Comparison of ENCODE assay signal across 9 mouse cellular contexts in genomic region chr2:121358381-121358780, GRCm38 (mm10). TPM values are rescaled to one million over a fixed set of nuclear protein-coding genes. Genes with fewer than 3 reads are reported as not detected.
DNase-seq lines count a peak whose midpoint lies in the region; ATAC-seq and TF ChIP-seq lines count a peak whose summit lies in the region.
"Had no signal": no experiment of that assay in that cellular context is flagged by ENCODE, and none has a peak within 500 bp of the region (broad histone marks: within the 10 kb centered on the region; RNA-seq: fewer than 3 reads in every experiment).

No protein-coding gene starts in this region.

- TF ChIP-seq POLR2A in limb, embryonic 14.5 days (IDR thresholded peaks at IDR 0.05; ENCODE audit: borderline replicate concordance, extremely low read depth, insufficient read depth, insufficient read length), result no peak
- no peak for TF ChIP-seq POLR2A in myocyte (IDR thresholded peaks at IDR 0.05; ENCODE audit: insufficient read length, low read depth)

- peaks cover 33% of the 10 kb centered on the region for H3K4me1 ChIP-seq in kidney, embryonic 15.5 days
- peaks cover 7% of the 10 kb centered on the region for H3K4me1 ChIP-seq in limb, embryonic 14.5 days (ENCODE audit: control insufficient read depth, insufficient read depth, low read length)
- peaks cover 20% of the 10 kb centered on the region; the same call in 1 of the 2 replicates for H3K4me1 ChIP-seq in stomach, embryonic 15.5 days

- 0 out of 2 replicates have a peak overlapping the region, but pooled peaks have one; percentile 0 for H3K9ac ChIP-seq in kidney, embryonic 15.5 days
- H3K9ac ChIP-seq in limb, embryonic 14.5 days (ENCODE audit: low read depth, low read length, severe bottlenecking), result no peak overlapping the region
- H3K9ac ChIP-seq in stomach, embryonic 15.5 days, result no peak overlapping the region

- peak overlapping the region; percentile 33 for H3K4me3 ChIP-seq in kidney, embryonic 15.5 days (replicated peaks)
- peak overlapping the region; percentile 15; the same call in 1 of the 2 replicates for H3K4me3 ChIP-seq in limb, embryonic 14.5 days (replicated peaks; ENCODE audit: low read length)
- no peak overlapping the region for H3K4me3 ChIP-seq in myocyte
- H3K4me3 ChIP-seq in stomach, embryonic 15.5 days (replicated peaks), result peak overlapping the region; percentile 34

- no peak overlapping the region for H3ac ChIP-seq in myocyte (ENCODE audit: control insufficient read depth, insufficient read length)

- peak; percentile 38 for DNase-seq in WW6 (ENCODE audit: low read depth, low spot score)
- peak; percentile 91 for DNase-seq in cerebellum, adult 8-10 months
- DNase-seq in limb, embryonic 14.5 days (ENCODE audit: low spot score), result peak; percentile 30
- DNase-seq in gastrocnemius, postnatal 14 days, result no peak

- WGBS in kidney, embryonic 15.5 days, result 0% methylated on average over 16 of the region's 16 CpGs
- WGBS in limb, embryonic 14.5 days, result 2% methylated on average over 16 of the region's 16 CpGs
- 2% methylated on average over 16 of the region's 16 CpGs for WGBS in stomach, embryonic 15.5 days

- no peaks in the 10 kb centered on the region for H3K79me2 ChIP-seq in myocyte (ENCODE audit: control insufficient read depth, insufficient read depth)

- H3K9me3 ChIP-seq in kidney, embryonic 15.5 days (replicated peaks), result no peaks in the 10 kb centered on the region
- H3K9me3 ChIP-seq in limb, embryonic 14.5 days (ENCODE audit: control insufficient read depth, low read length), result no peaks in the 10 kb centered on the region
- no peaks in the 10 kb centered on the region for H3K9me3 ChIP-seq in stomach, embryonic 15.5 days

- H3K27me3 ChIP-seq in kidney, embryonic 15.5 days, result peaks cover 31% of the 10 kb centered on the region
- H3K27me3 ChIP-seq in limb, embryonic 14.5 days (ENCODE audit: control insufficient read depth, insufficient read depth, low read length), result peaks cover 6% of the 10 kb centered on the region
- H3K27me3 ChIP-seq in myocyte (ENCODE audit: control insufficient read depth, insufficient read depth, insufficient read length), result peaks cover 40% of the 10 kb centered on the region
- H3K27me3 ChIP-seq in stomach, embryonic 15.5 days (replicated peaks), result peaks cover 8% of the 10 kb centered on the region; the same call in 1 of the 2 replicates

- intact Hi-C loops in gastrocnemius, postnatal 14 days (cut with DNase I; ENCODE audit: low total_unique reads), result no loop called here

- H3K4me2 ChIP-seq in kidney, embryonic 15.5 days, result peak overlapping the region; percentile 61
- H3K4me2 ChIP-seq in limb, embryonic 14.5 days (replicated peaks; ENCODE audit: low read depth, low read length, severe bottlenecking), result peak overlapping the region; percentile 38
- no peak overlapping the region for H3K4me2 ChIP-seq in myocyte (ENCODE audit: low read depth)
- H3K4me2 ChIP-seq in stomach, embryonic 15.5 days, result peak overlapping the region; percentile 54

- peak; percentile 70 for ATAC-seq in frontal cortex, adult (ENCODE audit: low TSS enrichment)
- peak; percentile 75 for ATAC-seq in kidney, embryonic 15.5 days (replicated peaks; ENCODE audit: low FRiP score)
- no peak for ATAC-seq in limb, embryonic 14.5 days (ENCODE audit: low FRiP score, low read depth)
- peak; percentile 65; the same call in 1 of the 2 replicates for ATAC-seq in stomach, embryonic 15.5 days (ENCODE audit: insufficient read depth, low FRiP score, low read depth)

- H3K27ac ChIP-seq in kidney, embryonic 15.5 days, result peak overlapping the region; percentile 14; the same call in 1 of the 2 replicates
- no peak overlapping the region for H3K27ac ChIP-seq in limb, embryonic 14.5 days (replicated peaks; ENCODE audit: low read depth, low read length)
- peak overlapping the region; percentile 75 for H3K27ac ChIP-seq in stomach, embryonic 15.5 days

- no peaks in the 10 kb centered on the region for H3K36me3 ChIP-seq in kidney, embryonic 15.5 days
- H3K36me3 ChIP-seq in limb, embryonic 14.5 days (ENCODE audit: control insufficient read depth, insufficient read depth, low read length), result no peaks in the 10 kb centered on the region
- no peaks in the 10 kb centered on the region for H3K36me3 ChIP-seq in myocyte (ENCODE audit: control insufficient read depth, insufficient read depth)
- H3K36me3 ChIP-seq in stomach, embryonic 15.5 days, result no peaks in the 10 kb centered on the region

TF ChIP-seq in myocyte, 11 proteins besides CTCF, POLR2A, EP300 and RAD21:
- no peak for TF ChIP-seq E2F4 (IDR thresholded peaks at IDR 0.05; ENCODE audit: insufficient read depth)
- peak; percentile 34 for TF ChIP-seq REST (IDR thresholded peaks at IDR 0.05; ENCODE audit: insufficient read depth, insufficient read length)
- TF ChIP-seq MYOG (IDR thresholded peaks at IDR 0.05; ENCODE audit: control insufficient read depth in 1 of 3, insufficient read depth in 1 of 3, insufficient read length in 2 of 3, low read depth in 2 of 3), result no peak
- no peak for TF ChIP-seq CEBPB (IDR thresholded peaks at IDR 0.05; ENCODE audit: insufficient read depth, poor library complexity, severe bottlenecking)
- TF ChIP-seq TCF3 (IDR thresholded peaks at IDR 0.05; ENCODE audit: insufficient read length, low read depth), result no peak
- TF ChIP-seq TCF12 (IDR thresholded peaks at IDR 0.05; ENCODE audit: insufficient read depth, poor library complexity, severe bottlenecking), result no peak

RNA-seq across cellular contexts. Expression of gene Ckmt1, which starts 0.9 kb away (rescaled TPM):
- polyA plus RNA-seq in kidney, embryonic 15.5 days (2015; fragmentation: Nextera tagmentation; extraction: Ambion mirVana), result 16.9 and 22.4 TPM in 2 replicates
- 5.4 and 7.1 TPM in 2 replicates for polyA plus RNA-seq in limb, embryonic 14.5 days (2012; rRNA removed)
- polyA plus RNA-seq in limb, embryonic 14.5 days (2014; fragmentation: Nextera tagmentation; extraction: Ambion mirVana), result 12.0 and 20.1 TPM in 2 replicates
- polyA plus RNA-seq in myocyte (2012; fragmentation: generic; extraction: Trizol), result not detected
- 157 and 165 TPM in 2 replicates for polyA plus RNA-seq in stomach, embryonic 15.5 days (2015; fragmentation: Nextera tagmentation; extraction: Ambion mirVana)
- under 1 TPM in 1 of 2 experiments, not detected in 1; 0.44 TPM for total RNA-seq in gastrocnemius, postnatal 14 days (2021)

RNA-seq across cellular contexts. Expression of gene Ppip5k1, which starts 3.2 kb away (rescaled TPM):
- 12.6 and 14.5 TPM in 2 replicates for polyA plus RNA-seq in kidney, embryonic 15.5 days (2015; fragmentation: Nextera tagmentation; extraction: Ambion mirVana)
- polyA plus RNA-seq in limb, embryonic 14.5 days (2012; rRNA removed), result 12.4 and 13.0 TPM in 2 replicates
- 7.6 and 10.3 TPM in 2 replicates for polyA plus RNA-seq in limb, embryonic 14.5 days (2014; fragmentation: Nextera tagmentation; extraction: Ambion mirVana)
- 7.2 TPM for polyA plus RNA-seq in myocyte (2012; fragmentation: generic; extraction: Trizol)
- polyA plus RNA-seq in stomach, embryonic 15.5 days (2015; fragmentation: Nextera tagmentation; extraction: Ambion mirVana), result 16.7 and 18.1 TPM in 2 replicates
- 10 to 100 TPM; 30.8 to 34.8 TPM for total RNA-seq in gastrocnemius, postnatal 14 days (2021)

RNA-seq across cellular contexts. Expression of gene Strc, which starts 28.6 kb away (rescaled TPM):
- not detected in 2 replicates for polyA plus RNA-seq in kidney, embryonic 15.5 days (2015; fragmentation: Nextera tagmentation; extraction: Ambion mirVana)
- 0.01 TPM in 2 replicates for polyA plus RNA-seq in limb, embryonic 14.5 days (2012; rRNA removed)
- not detected in 2 replicates for polyA plus RNA-seq in limb, embryonic 14.5 days (2014; fragmentation: Nextera tagmentation; extraction: Ambion mirVana)
- not detected for polyA plus RNA-seq in myocyte (2012; fragmentation: generic; extraction: Trizol)
- polyA plus RNA-seq in stomach, embryonic 15.5 days (2015; fragmentation: Nextera tagmentation; extraction: Ambion mirVana), result not detected in 2 replicates
- not detected for total RNA-seq in gastrocnemius, postnatal 14 days (2021)
- total RNA-seq: liver, adult 2 months had no signal
- polyA plus RNA-seq: liver, adult 2 months had no signal

RNA-seq across cellular contexts. Expression of gene Pdia3, which starts 55.2 kb away (rescaled TPM):
- 811 and 867 TPM in 2 replicates for polyA plus RNA-seq in kidney, embryonic 15.5 days (2015; fragmentation: Nextera tagmentation; extraction: Ambion mirVana)
- 395 and 416 TPM in 2 replicates for polyA plus RNA-seq in limb, embryonic 14.5 days (2012; rRNA removed)
- polyA plus RNA-seq in limb, embryonic 14.5 days (2014; fragmentation: Nextera tagmentation; extraction: Ambion mirVana), result 523 and 526 TPM in 2 replicates
- 130 TPM for polyA plus RNA-seq in myocyte (2012; fragmentation: generic; extraction: Trizol)
- 742 and 872 TPM in 2 replicates for polyA plus RNA-seq in stomach, embryonic 15.5 days (2015; fragmentation: Nextera tagmentation; extraction: Ambion mirVana)
- total RNA-seq in gastrocnemius, postnatal 14 days (2021), result 10 to 100 TPM; 64.0 to 86.2 TPM

RNA-seq across cellular contexts. Expression of gene Catsper2, which starts 55.2 kb away (rescaled TPM):
- 1.8 and 2.7 TPM in 2 replicates for polyA plus RNA-seq in kidney, embryonic 15.5 days (2015; fragmentation: Nextera tagmentation; extraction: Ambion mirVana)
- 4.1 and 4.8 TPM in 2 replicates for polyA plus RNA-seq in limb, embryonic 14.5 days (2012; rRNA removed)
- polyA plus RNA-seq in limb, embryonic 14.5 days (2014; fragmentation: Nextera tagmentation; extraction: Ambion mirVana), result 1.7 and 2.9 TPM in 2 replicates
- polyA plus RNA-seq in myocyte (2012; fragmentation: generic; extraction: Trizol), result 1.5 TPM
- 1.6 and 2.3 TPM in 2 replicates for polyA plus RNA-seq in stomach, embryonic 15.5 days (2015; fragmentation: Nextera tagmentation; extraction: Ambion mirVana)
- 1 to 10 TPM; 2.1 to 2.4 TPM for total RNA-seq in gastrocnemius, postnatal 14 days (2021)
